Mouse (Mus musculus): ENCODE measurements around the gene Pik3r2. TPM values are rescaled to one million over a fixed set of nuclear protein-coding genes. Genes with fewer than 3 reads are reported as not detected.

The Pik3r2 gene
- polyA plus RNA-seq, 1 experiment from 2014 or later, result 28.0 TPM

DNA sequence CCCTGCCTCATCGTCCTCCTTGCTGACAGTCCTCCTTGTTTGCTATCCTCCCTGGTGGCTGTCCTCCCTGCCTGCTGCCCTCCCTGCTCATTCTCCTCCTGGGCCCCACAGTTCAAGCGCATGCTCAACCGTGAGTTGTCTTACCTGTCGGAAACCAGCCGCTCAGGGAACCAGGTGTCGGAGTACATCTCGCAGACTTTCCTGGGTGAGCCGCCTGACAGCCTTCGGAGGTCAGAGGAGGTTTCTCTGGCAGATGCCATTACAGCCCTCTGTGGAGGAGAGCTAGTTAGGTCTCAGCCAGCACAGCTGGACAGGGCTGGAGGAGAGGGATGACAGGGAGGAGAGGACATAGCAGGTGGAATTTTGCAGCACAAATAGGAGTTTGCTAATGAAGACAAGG lies 29.8 kb downstream of the Pik3r2 start:
- H3K4me1 ChIP-seq (replicated peaks), result peaks cover 29% of the 10 kb centered on the region
- no peak overlapping the region for H3K4me2 ChIP-seq
- no peak overlapping the region for H3K4me3 ChIP-seq
- H3K27ac ChIP-seq, result no peak overlapping the region
- no peaks in the 10 kb centered on the region for H3K9me3 ChIP-seq (replicated peaks)
- WGBS, result 61% methylated on average over 9 of the region's 9 CpGs
- H3K27me3 ChIP-seq, result peaks cover 88% of the 10 kb centered on the region
- H3K9ac ChIP-seq, result no peak overlapping the region
- no peaks in the 10 kb centered on the region for H3K36me3 ChIP-seq
- no peak for ATAC-seq (replicated peaks; ENCODE audit: insufficient number of reproducible peaks, insufficient read depth, low FRiP score, low read depth)

DNA sequence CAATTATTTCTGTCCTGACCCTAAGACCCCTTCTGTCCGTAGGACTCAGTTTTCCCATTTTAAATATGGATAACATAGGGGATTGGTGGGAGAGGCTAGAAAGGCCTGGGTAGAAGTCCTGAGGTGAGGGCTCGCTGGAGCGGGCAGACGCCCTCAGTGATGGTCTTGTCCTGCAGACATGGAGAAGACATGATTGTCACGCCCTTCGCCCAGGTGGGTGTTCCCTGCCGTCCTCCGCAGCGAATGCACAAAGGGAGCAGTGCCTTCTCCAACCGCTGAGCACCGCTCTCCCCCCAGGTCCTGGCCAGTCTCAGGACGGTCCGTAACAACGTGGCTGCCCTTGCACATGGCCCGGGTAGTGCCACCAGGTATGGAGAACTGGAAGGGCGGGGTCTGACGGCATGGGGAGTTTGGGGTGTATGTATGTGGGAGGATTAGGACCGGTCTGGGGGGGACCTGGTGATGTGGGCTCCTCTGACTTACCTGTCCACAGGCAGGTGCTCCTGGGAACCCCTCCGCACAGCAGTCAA lies 30.8 kb downstream of the Pik3r2 start:
- 51% methylated on average over 19 of the region's 19 CpGs for WGBS

DNA sequence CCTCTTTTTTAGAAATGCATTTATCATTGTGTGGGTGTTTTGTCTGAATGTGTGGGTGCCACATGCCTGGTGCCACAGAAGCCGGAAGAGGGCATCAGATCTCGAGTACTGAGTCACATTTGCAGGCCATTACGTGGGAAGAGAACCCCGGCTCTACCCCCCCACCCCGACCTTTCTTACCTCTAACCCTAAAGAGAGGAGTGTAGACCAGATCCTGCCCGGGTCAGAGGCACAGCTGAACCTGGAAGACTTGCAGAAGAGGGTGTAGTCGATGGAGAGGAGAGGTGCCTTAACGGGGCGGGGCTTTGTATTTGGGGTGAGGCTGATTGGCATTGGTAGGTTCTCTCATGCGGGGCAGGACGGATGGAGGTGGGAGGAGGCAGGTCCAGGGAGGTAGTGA lies 31.7 kb downstream of the Pik3r2 start:
- no peak for ATAC-seq (replicated peaks; ENCODE audit: insufficient number of reproducible peaks, insufficient read depth, low FRiP score, low read depth)
- no peak overlapping the region for H3K4me3 ChIP-seq
- no peaks in the 10 kb centered on the region for H3K9me3 ChIP-seq (replicated peaks)
- H3K27me3 ChIP-seq, result peaks cover 89% of the 10 kb centered on the region
- no peak overlapping the region for H3K27ac ChIP-seq
- WGBS, result 47% methylated on average over 11 of the region's 11 CpGs
- H3K4me2 ChIP-seq, result peak overlapping the region; percentile 65; the same call in 1 of the 2 replicates
- peaks cover 33% of the 10 kb centered on the region for H3K4me1 ChIP-seq (replicated peaks)
- H3K9ac ChIP-seq, result no peak overlapping the region
- no peaks in the 10 kb centered on the region for H3K36me3 ChIP-seq

More for the DNA sequence above, 30.8 kb downstream of the Pik3r2 start:
- H3K4me2 ChIP-seq, result no peak overlapping the region
- peaks cover 33% of the 10 kb centered on the region for H3K4me1 ChIP-seq (replicated peaks)
- peaks cover 88% of the 10 kb centered on the region for H3K27me3 ChIP-seq
- no peaks in the 10 kb centered on the region for H3K36me3 ChIP-seq
- ATAC-seq (replicated peaks; ENCODE audit: insufficient number of reproducible peaks, insufficient read depth, low FRiP score, low read depth), result no peak
- no peak overlapping the region for H3K9ac ChIP-seq
- no peaks in the 10 kb centered on the region for H3K9me3 ChIP-seq (replicated peaks)
- no peak overlapping the region for H3K4me3 ChIP-seq
- H3K27ac ChIP-seq, result no peak overlapping the region

DNA sequence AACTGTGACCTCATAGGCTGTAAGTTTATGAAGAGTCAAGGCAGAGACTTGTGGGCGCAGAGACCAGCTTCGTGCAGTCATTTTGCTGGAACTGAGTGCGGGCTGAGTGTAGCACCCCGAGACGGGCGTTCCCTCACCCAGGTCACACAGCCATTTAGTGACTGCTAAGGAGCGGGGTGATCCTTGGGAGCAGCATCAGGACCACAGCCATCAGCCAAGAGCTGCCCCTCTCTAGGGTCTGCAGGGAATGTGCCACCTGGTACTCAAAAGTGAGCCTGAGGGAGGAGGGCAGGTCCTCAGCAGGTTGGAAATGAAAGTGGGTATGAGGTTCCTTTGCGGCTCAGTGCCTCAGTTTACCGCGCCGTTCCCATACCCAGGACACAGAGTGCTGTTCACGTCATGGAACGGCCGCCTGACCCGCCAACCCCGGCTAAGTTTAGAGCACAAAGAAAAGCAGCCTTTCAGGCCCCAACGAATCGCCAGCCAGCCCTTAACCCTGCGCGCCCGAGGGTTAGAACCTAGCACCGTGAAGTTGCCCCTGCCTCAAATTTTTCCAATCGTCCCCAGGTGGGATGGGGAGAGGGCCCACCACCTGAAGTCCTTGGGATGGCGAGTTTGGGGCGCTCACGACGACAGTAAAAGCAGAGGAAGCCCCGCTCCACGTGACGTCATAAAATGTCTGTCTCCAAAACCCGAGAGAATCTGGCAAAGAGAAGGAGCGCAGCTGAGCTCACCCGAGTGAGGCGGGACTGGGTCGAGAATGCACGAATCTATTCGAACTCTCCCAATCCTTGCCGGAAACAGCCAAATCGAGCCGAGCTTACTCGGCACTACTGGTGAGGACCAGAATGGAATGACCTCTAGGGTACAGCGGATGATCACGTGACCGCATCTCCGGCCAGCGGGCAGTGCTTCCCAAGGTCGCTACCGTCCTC lies 32.6 kb downstream of the Pik3r2 start:
- Histone ChIP-seq H3K9ac (no peak overlapping the region), H3K4me1 (replicated peaks) (peaks cover 33% of the 10 kb centered on the region), H3K9me3 (replicated peaks) (no peaks in the 10 kb centered on the region), H3K27me3 (peaks cover 80% of the 10 kb centered on the region), H3K27ac (no peak overlapping the region), H3K36me3 (no peaks in the 10 kb centered on the region), H3K4me2 (peak overlapping the region; percentile 65), H3K4me3 (peak overlapping the region; percentile 40)
- WGBS, result 4% methylated on average over 48 of the region's 48 CpGs
- ATAC-seq (replicated peaks; ENCODE audit: insufficient number of reproducible peaks, insufficient read depth, low FRiP score, low read depth), result no peak

DNA sequence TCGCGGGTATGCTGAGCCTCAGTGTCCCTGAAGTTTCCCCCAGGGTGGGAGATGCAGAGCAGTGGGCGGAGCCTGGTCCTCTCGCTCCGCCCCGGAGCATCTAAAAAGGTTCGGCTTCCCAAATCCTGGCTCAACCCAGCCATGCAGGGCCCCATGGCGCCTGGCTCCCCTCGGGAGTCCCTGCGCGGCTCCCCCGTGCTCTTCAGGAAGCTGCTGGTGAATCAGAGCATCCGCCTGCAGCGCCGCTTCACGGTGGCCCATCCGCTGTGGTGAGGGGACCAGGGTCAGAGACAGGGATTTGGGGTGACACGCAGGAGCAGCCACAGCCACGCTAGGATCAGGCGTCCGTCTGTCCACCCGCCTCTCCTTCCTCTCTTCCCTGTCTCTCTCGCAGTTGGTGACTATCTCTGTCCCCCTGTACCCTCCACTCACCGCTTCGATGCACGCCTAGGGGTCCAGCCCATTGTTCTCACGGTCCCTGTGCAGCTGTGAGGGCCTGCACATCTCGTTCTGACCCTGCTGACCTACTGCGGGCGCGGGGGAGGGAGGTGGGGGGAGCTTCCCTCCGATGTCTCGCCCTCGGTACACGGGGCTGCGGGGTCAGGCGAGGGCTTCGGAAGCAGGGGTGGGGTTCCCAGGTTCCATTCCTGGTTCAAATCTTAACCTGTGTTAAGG lies 33.4 kb downstream of the Pik3r2 start:
- no peaks in the 10 kb centered on the region for H3K9me3 ChIP-seq (replicated peaks)
- H3K9ac ChIP-seq, result no peak overlapping the region
- no peaks in the 10 kb centered on the region for H3K36me3 ChIP-seq
- peaks cover 76% of the 10 kb centered on the region for H3K27me3 ChIP-seq
- peak overlapping the region; percentile 40 for H3K4me3 ChIP-seq
- H3K27ac ChIP-seq, result no peak overlapping the region
- peak overlapping the region; percentile 65 for H3K4me2 ChIP-seq
- 3% methylated on average over 38 of the region's 38 CpGs for WGBS
- peaks cover 33% of the 10 kb centered on the region for H3K4me1 ChIP-seq (replicated peaks)
- no peak for ATAC-seq (replicated peaks; ENCODE audit: insufficient number of reproducible peaks, insufficient read depth, low FRiP score, low read depth)

DNA sequence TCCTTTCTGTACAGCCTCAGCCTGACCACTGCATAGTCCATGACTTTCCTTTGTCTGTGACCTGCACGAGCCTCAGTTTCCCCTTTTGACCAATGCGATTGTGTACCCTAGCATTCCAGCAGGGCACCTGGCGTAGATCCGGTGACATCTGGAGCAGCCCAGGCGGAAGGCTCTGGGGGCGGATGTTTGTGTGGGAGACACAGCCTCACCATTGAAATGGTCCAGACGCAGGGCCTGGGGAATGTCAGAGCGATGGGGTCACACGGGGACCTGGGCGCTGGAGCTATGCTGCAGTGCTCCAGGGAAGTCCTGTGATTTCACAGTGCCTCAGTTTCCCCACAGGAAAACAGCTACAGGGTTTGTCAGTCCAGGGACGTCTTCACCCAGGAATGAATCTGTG lies 34.3 kb downstream of the Pik3r2 start:
- peaks cover 71% of the 10 kb centered on the region for H3K27me3 ChIP-seq
- no peak overlapping the region for H3K27ac ChIP-seq
- H3K4me1 ChIP-seq (replicated peaks), result peaks cover 33% of the 10 kb centered on the region
- no peak overlapping the region for H3K4me3 ChIP-seq
- 38% methylated on average over 11 of the region's 11 CpGs for WGBS
- no peak overlapping the region for H3K4me2 ChIP-seq
- no peaks in the 10 kb centered on the region for H3K9me3 ChIP-seq (replicated peaks)
- no peak for ATAC-seq (replicated peaks; ENCODE audit: insufficient number of reproducible peaks, insufficient read depth, low FRiP score, low read depth)
- H3K9ac ChIP-seq, result no peak overlapping the region
- no peaks in the 10 kb centered on the region for H3K36me3 ChIP-seq

DNA sequence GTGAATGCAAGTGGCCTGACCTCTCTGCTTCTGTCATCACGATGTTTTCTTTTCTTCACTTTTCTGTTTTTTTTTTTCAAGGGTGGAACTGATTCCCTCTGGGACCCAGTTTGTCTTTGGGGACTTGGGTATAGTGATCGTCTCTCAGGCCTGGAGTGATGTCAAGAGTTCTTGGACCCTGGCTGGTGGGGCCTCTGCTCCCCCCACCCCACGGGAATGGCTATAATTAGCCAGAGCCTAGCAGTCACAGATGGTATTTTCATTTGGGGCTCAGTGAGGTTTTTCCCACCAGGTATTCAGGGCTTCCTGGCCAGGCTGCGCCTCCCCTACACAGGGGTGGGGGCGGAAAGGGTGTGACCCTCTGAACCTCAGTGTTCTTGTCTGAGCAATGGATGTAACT lies 34.9 kb downstream of the Pik3r2 start:
- no peak overlapping the region for H3K4me3 ChIP-seq
- peaks cover 68% of the 10 kb centered on the region for H3K27me3 ChIP-seq
- H3K27ac ChIP-seq, result no peak overlapping the region
- WGBS, result 41% methylated on average over 5 of the region's 5 CpGs
- H3K36me3 ChIP-seq, result no peaks in the 10 kb centered on the region
- peaks cover 33% of the 10 kb centered on the region for H3K4me1 ChIP-seq (replicated peaks)
- no peak overlapping the region for H3K9ac ChIP-seq
- H3K4me2 ChIP-seq, result no peak overlapping the region
- H3K9me3 ChIP-seq (replicated peaks), result no peaks in the 10 kb centered on the region
- ATAC-seq (replicated peaks; ENCODE audit: insufficient number of reproducible peaks, insufficient read depth, low FRiP score, low read depth), result no peak

DNA sequence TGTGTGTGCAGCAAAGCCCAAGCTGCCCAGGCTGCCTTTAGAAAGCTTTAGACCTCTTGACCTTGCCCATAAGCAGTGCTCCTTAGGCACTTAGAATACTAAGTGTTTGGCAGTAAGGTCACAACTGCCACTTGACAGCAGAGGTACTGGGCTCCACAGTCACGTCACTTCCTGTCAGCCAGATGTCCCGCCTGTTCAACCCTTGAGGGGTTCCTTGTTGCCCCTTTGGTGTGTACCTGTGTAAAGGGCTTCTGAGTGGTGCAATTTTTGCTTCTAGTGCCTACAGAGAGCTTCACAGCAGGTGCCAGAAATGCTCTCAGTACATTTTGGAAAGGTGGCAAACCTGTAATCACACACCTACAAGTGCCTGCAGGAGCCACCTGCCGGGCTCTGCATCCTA lies 38.3 kb downstream of the Pik3r2 start:
- Histone ChIP-seq H3K27ac (no peak overlapping the region), H3K4me1 (replicated peaks) (peaks cover 19% of the 10 kb centered on the region), H3K27me3 (peaks cover 39% of the 10 kb centered on the region), H3K9ac (no peak overlapping the region), H3K9me3 (replicated peaks) (no peaks in the 10 kb centered on the region), H3K4me3 (no peak overlapping the region), H3K36me3 (no peaks in the 10 kb centered on the region), H3K4me2 (no peak overlapping the region)
- WGBS, result 37% methylated on average over 3 of the region's 3 CpGs
- ATAC-seq (replicated peaks; ENCODE audit: insufficient number of reproducible peaks, insufficient read depth, low FRiP score, low read depth), result no peak

DNA sequence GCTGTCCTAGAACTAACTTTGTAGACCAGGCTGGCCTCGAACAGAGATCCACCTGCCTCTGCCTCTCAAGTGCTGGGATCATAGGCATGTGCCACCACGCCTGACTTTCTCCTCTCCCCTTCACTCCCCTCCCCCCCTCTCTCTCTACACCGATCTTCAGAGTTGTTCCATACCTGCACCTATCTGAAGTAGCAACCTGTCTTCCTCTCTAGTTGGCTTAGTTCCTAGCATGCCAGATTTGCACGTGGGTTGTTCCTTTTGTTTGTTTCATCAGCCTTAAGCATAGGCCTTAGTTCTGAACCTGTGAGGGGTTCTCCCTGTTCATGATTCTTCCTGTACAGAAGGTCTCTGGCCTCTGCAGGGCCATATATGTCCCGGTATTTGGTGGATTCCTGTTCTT lies 38.8 kb downstream of the Pik3r2 start:
- ATAC-seq (replicated peaks; ENCODE audit: insufficient number of reproducible peaks, insufficient read depth, low FRiP score, low read depth), result no peak
- Histone ChIP-seq H3K4me2 (no peak overlapping the region), H3K9me3 (replicated peaks) (no peaks in the 10 kb centered on the region), H3K4me1 (replicated peaks) (peaks cover 14% of the 10 kb centered on the region), H3K9ac (no peak overlapping the region), H3K36me3 (no peaks in the 10 kb centered on the region), H3K4me3 (no peak overlapping the region), H3K27ac (no peak overlapping the region), H3K27me3 (peaks cover 39% of the 10 kb centered on the region)
- 55% methylated on average over 5 of the region's 5 CpGs for WGBS

DNA sequence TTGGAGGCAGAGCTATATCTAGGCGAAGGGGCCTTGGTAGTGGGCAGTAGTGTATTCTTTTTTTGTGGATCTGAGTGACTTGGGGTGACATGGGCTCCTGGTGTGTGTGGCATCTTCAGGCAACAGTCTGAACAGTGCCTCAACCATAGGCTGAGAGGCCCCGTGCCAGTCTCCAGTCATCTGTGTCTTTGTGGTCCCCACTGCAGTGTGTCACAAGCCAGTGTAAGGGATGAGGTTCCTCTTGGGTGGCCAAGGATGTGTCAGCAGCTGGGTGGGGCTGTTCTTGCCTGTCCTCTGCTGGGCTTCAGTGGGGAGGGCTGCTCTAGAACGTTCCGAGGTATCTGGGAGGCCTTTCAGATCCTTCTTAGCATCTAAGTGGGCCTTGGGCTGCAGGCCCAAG lies 45.6 kb downstream of the Pik3r2 start:
- peaks cover 71% of the 10 kb centered on the region for H3K27me3 ChIP-seq
- H3K9me3 ChIP-seq (replicated peaks), result no peaks in the 10 kb centered on the region
- ATAC-seq (replicated peaks; ENCODE audit: insufficient number of reproducible peaks, insufficient read depth, low FRiP score, low read depth), result no peak
- no peaks in the 10 kb centered on the region for H3K36me3 ChIP-seq
- H3K4me1 ChIP-seq (replicated peaks), result peaks cover 6% of the 10 kb centered on the region
- H3K27ac ChIP-seq, result no peak overlapping the region
- no peak overlapping the region for H3K4me3 ChIP-seq
- 85% methylated on average over 4 of the region's 4 CpGs for WGBS
- no peak overlapping the region for H3K9ac ChIP-seq
- no peak overlapping the region for H3K4me2 ChIP-seq

DNA sequence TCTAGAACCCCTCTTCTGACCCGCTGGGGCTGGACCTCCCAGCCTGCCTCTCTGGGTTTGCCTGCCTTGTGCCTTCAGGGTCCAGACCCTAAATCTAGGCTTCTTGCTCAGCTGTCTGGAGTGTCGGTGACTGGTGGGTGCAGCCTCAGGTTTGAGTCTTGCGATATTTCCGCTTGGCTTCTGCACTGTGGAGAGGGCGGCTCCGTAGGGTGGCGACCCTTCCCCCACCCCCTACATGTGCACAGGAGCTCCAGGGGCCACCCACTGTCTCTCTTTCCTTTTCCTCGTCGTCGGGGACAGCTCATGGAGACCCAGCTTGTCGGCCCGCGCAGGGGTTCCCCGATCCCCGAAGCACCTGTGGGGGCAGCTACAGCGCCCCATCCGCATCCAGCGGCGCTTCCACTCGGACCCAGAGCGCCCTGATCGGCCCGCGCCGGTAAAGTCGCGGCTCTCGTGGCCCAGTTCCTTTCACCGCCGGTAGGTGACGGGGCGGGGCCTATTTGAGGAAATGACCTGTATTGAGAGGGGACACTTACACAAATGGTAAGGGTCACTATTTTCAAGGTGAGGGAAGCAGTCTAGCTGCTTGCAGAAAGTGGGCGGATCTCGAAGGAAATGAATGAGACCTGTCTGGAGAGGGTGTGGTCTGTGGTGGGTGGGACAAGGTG lies 46.6 kb downstream of the Pik3r2 start:
- Histone ChIP-seq H3K9me3 (replicated peaks) (no peaks in the 10 kb centered on the region), H3K27me3 (peaks cover 72% of the 10 kb centered on the region), H3K9ac (peak overlapping the region; percentile 21; the same call in 1 of the 2 replicates), H3K36me3 (no peaks in the 10 kb centered on the region), H3K4me3 (peak overlapping the region; percentile 37), H3K4me2 (peak overlapping the region; percentile 60), H3K27ac (no peak overlapping the region), H3K4me1 (replicated peaks) (peaks cover 6% of the 10 kb centered on the region)
- WGBS, result 3% methylated on average over 34 of the region's 34 CpGs
- ATAC-seq (replicated peaks; ENCODE audit: insufficient number of reproducible peaks, insufficient read depth, low FRiP score, low read depth), result no peak
